Mouse (Mus musculus) cerebellum, adult 9-10 months (tissue): Measurements from ENCODE around the gene Uaca.
A peak's percentile ranks its signal among the peaks of the same experiment; 100 is the strongest.

Experiments used
- DNase-seq: peaks from one replicate; pipeline ENCODE4 v3.0.0; 2022

Uaca gene

DNA sequence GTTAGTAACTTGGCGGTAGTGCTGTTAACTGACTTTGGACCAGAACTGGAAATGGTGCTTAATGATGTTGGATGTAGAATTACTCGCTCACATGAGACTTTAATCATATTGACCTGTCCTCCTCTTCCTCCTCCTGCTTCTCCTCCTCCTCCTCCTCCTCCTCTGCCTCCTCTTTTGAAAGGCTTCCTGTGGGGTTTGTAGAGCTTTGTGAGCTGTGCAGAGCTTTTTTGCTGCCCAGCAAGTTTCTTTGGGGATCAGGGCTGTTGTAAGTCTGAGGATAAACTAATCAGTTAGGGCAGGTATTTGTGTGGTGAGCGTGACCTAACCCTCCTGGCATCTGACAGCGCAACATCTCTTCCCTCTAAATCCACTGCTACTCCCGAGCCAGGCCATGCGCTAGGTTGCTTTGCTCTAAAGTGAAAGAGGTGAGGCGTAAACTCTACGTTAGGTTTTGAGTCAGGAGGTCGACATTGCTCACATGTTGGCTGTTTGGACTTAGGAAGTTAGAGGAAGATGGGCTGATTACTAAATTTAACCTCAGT, 44.1 kb downstream of the Uaca start:
- DNase-seq = no peak

DNA sequence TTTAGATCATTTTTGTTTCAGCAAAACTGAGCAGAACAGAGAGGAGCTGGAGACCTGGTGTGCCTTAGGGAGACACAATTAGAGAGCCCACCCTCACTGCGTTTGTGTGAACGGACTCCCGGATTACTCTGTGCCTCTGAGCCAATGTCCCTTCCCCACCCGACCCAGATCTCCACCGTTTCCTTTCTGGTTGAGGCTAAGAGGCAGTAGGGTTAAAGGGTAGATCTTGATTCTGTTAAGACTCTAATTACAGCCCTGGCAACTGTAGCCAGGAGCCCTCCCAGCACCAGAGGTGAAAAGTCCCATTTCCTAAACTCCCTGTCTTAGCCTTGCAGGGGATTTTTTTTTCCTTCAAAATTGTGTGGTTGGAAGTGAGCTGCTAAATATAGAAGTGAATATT, 47.1 kb downstream of the Uaca start:
- DNase-seq = no peak

DNA sequence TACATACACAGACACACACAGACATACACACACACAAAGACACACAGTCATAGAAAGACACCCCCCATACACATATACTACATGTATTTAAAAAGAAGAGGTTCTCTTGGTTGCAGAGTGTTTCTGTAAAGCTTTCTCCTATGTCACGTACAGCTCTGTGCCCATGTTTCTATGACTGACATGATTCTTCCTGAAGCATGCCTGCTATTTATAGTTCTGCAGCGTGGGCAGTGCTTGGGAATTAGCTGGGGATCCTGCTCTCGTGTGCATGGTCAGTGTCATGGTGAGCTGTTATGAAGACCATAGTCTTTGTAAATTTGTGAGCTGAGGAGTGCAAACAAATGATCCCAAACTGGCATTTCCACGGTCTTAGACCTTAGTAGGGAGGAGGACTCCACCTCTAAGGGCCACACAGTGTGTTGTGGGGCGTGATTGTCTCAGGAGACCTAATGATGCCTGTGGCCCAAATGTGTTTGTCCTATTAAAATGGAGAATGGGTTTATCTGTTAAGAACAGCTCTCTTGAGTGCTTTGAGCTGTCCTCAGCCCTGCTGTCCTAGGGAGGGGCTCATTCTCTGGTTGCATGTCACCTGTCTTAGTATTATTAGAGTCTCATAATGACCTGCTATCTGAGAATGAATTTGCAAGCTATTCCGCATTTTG, 49.2 kb downstream of the Uaca start:
- DNase-seq = no peak

DNA sequence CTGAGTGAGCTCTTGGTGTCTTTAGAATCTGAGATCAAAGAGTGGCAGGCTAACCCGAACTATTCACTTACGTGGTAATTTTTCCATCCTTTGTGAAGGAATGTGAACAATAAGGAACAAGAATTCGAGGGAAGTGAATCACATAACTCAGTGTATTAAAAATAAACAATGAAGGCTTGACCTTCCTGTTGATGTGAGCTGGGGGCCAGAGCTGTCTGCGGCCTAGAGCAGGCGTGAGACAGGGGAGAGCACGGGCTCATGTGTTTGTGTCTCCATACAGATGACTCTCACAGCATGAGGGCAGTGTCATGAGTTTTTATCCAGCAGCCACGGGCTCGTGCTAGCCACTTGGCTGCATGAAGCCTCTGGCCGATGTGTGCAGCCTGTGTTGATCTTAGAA, 54.4 kb downstream of the Uaca start:
- no peak for DNase-seq

DNA sequence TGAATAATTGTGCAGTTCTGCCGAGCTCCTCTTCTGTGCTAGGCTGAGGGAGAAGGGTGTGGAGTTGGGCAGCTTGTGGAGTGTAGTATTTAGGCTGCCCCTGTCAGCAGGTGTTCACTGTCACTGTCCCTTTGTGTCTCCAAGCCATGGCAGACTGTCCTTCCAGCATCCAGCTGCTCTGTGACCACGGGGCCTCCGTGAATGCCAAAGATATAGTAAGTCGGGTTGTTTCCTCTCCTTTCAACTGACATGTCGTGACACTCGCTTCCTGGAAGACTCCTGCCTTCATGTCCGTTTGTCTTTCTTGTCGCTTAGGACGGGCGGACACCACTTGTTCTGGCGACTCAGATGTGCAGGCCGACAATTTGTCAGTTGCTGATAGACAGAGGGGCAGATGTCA, 55.6 kb downstream of the Uaca start:
- DNase-seq = no peak

DNA sequence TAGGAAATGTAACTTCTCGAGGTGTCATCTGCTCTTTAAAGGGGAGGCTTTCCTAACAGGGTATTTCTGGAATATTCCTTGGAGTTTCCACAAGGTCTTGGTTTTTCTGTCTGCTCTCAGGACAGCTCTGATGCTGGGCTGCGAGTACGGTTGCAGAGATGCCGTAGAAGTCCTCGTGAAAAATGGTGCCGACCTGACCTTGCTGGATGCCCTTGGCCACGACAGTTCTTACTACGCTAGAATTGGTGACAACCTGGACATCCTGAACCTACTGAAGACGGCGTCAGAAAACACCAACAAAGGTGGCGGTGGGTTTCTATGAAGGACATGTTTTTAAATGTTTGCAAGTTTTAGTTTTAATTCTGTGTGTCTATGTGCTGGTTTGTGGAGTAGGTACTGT, 59.9 kb downstream of the Uaca start:
- no peak for DNase-seq

DNA sequence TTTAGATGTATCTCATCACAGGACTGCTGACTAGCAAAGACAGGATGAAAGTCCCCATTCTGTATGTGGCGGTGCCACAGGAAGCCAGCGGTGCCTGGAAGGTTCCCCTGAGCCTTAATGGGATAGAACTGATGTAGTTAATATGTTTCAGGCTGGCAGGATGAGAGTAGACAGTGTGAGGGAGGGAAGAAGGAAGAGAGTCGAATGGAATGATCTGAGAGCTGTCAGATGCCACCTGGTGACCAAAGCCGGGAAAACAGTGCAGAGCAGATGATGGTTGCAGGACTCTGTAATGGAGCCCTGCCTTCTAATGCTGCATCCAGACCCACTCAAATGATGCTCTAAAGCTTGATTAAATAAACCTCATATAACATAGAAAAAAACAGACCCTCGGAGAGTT, 63.5 kb downstream of the Uaca start:
- peak; percentile 26 for DNase-seq

DNA sequence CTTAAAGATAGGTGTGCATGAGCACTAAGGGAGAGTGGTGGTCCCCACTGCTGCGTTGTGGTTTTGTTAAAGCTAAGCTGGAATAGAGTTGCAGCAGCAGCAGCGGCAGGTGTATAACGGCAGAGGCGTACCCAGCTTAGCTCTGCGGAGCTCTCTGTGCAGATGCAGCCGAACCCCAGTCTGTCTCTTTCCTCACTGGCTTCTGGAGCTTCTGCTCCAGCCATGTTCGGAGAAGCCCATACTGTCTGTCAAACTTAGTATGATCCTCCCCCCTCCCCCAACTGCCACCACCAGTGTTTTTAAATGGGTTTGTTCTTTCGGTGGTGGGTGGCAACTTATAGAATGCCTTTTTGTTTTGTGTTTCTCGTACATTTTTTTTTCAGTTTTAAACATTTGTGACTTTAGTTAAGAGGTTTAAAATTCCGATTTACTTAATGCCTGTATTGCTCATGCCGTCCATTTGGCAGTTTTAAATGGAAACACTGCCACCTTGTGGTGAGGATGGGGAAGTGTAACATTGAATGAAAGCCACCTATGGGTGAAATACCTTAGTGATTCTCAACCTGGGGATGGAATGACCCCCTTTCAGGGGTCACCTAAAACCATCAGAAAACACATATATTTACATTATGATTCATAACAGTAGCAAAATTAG, 64.1 kb downstream of the Uaca start:
- peak; percentile 34 for DNase-seq

DNA sequence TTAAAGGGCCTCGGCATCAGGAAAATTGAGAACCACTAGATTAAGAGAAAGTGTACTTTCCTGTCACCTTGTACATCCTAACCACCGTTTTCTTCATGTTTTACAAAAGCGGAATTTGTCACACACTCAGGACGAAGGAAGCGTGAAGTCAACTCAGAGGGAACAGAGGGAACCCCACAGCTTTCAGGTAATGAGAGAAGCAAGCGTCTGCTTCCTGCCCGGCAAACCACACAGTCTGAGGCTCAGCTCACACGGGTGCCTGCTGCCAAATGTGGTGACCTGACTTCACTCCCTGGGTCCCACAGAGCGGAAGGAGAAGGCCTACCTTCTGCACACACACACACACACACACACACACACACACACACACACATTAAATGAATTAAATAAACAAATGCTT, 64.7 kb downstream of the Uaca start:
- DNase-seq = no peak

DNA sequence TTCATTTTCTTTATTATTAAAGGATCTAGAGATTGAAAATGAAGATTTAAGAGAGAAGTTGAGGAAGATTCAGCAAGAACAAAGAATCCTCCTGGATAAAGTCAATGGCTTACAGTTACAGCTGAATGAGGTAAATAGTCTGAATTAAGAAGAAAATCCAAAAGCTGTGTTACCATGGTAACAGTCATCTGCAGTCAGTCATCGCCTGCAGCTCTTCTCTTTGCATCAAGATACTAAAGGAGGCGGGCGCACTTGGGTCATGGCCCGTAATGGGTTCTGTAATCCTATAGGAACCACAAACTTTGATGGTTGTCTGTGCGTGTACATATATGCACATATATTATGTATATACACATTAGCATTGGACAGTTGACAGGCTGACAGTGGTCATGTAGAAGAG, 66.7 kb downstream of the Uaca start:
- no peak for DNase-seq

DNA sequence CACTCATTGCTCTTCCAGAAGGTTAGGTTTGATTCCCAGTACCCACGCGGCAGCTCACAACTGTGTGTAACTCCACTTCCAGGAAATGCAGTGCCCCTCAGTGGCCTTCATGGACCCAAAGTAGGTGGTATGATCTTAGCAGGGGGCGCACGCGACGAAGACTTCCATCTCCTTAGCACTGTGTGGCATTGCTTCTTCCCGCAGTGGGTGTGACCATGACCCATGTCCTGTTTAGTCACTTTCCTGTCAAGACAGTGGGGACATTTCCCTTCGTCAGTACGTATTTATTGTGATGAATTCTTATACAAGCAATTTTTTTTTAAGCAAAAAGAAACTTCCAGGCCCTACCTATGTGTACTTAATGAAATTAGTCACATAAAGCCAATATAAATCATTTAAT, 70.3 kb downstream of the Uaca start:
- DNase-seq = no peak

DNA sequence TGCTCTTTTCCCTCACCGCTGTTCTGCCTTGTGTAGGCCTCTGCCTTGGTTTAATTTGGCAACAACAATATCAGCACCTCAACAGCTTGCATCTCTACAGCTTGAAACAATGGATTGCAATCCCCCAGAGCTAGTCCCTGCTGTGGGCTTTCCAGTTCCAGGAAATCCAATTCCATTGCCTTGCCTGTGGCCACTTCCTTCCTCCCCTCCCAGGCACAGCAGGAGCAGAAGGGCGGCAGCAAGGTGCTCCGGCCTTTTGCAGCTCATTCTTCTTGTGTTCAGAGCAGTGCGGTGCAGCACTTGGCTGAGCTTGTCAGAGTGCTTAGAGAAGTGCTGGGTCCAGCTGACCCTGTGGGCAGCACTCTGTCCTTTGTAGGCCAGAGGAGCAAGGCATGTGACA, 71.5 kb downstream of the Uaca start:
- DNase-seq = peak; percentile 20

DNA sequence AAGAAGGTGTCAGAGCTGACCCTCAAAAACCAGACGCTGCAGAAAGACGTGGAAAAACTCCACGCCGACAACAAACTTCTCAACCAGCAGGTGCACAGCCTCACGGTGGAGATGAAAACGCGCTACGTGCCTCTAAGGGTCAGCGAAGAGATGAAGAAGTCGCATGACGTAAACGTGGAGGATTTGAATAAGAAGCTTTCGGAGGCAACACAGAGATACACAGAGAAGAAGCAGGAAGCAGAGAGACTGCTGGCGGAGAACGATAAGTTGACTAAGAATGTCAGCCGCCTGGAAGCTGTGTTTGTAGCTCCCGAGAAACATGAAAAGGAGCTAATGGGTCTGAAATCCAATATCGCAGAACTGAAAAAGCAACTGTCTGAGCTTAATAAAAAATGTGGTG, 76.1 kb downstream of the Uaca start:
- DNase-seq = no peak

DNA sequence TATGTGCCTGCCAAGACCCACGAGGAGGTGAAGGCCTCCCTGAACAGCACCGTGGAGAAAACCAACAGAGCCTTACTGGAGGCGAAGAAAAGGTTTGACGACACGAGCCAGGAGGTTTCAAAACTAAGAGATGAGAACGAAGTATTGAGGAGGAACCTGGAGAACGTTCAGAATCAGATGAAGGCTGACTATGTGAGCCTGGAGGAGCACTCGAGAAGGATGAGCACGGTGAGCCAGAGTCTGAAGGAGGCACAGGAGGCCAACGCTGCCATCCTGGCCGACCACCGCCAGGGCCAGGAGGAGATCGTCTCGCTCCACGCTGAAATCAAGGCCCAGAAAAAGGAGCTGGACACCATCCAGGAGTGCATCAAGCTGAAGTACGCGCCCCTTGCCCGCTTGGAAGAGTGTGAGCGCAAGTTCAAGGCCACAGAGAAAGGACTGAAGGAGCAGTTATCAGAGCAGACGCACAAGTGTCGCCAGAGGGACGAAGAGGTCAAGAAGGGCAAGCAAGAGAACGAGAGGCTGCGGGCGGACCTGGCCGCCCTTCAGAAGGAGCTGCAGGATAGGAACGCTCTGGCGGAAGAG, 76.7 kb downstream of the Uaca start:
- DNase-seq = no peak

DNA sequence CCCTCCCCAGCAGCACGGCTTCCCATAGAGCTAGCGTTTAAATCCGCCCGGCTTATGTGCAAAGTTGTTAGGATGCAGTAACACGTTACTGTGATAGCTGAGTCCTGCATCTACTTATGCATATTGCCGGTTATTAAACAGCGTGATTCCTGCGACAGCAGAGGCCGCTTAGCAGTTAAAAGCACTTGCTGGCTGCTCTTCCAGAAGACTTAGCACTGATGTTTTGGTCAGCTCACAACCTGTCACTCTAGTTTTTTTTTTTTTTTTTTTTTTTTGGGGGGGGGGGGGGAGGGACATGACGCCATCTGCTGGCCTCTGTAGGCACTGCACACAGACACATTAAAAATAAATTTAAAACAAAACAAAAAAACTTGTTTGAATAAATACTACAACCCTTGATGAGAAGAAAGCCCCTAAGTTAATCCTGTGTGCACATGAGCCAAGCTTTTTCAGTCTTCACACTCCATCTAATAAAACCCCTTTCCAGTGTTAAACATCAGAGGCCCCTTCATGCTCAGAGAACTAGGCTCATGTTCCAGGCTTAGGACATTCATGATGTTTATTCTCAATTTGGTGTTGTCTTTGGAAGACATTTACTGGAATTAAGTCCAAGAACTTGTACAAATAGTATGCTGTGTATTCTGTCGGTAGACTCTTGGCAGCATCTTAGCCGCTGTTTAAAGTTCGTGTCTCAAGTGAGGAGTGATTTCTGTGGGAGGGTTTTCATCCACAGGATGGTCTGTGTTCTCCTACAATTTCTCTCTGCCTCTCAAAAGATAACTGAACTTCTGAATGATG, 79.1 kb downstream of the Uaca start:
- DNase-seq = no peak

DNA sequence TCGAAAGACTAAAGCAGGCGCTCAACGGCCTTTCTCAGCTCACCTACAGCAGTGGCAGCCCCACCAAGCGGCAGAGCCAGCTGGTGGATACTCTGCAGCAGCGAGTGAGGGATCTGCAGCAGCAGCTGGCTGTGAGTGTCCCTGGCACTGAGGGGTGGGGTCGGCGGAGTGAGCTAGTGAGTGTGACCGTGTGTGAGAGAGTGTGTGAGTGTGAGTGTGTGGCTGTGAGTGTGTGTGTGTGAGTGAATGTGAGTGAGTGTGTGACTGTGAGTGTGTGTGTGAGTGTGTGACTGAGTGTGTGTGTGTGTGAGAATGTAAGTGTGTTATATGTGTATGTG, 79.7 kb downstream of the Uaca start:
- DNase-seq = no peak

DNA sequence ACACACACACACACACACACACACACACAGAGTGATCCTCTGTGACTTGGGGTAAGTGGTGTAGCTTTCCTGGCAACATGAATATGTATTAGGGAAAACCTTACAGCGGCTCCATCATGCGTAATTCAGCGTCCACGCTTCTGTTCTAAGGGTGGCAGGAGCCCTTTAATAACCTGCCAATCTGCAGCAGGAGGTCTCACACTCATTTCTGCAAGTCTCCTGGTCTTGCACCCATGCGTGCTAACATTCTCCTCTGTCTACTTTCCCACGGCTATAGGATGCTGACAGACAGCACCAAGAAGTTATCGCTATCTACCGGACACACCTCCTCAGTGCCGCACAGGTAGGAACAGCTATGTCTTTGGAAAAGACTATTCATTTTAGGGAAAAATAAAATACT, 81.7 kb downstream of the Uaca start:
- DNase-seq = no peak

DNA sequence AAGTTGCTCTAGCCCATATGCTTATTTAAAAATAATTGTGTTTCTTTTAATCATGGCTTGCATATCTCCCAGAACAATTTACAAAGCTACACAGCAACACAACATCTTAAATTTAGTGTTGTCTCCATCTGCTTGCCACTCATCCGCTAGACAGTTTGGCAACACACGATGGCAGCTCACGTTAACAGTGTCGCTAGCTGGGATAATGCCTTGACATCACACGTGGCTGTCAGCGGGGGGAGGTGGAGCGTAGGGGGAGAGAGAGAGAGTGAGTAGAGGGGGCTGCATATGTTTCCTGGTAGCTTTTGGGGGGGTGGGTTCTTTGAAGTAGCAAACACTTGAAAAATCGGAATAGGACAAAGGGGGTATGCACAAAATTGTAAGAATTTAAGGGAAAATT, 82.2 kb downstream of the Uaca start:
- no peak for DNase-seq

DNA sequence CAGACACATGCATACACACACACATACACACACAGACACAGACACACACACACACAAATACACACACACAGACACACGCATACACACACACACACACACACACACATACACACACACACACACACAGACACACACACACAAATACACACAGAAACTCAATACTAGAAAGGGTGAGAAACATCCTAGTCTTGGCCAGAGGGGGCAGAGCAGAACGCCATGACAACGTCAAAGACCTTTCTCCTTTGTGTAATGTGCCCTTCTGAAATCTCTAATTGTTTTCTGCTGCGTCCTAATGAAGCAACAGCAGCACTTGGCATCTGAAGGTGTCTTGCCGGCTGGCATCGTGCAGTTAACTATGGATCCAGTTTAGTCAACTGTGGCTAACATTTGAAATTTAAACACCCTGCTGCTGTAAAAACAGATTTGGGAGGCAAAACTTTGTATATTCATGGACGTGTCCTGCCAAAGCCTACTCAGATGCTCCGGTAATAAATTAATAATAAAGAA, 83.8 kb downstream of the Uaca start:
- DNase-seq = no peak

DNA sequence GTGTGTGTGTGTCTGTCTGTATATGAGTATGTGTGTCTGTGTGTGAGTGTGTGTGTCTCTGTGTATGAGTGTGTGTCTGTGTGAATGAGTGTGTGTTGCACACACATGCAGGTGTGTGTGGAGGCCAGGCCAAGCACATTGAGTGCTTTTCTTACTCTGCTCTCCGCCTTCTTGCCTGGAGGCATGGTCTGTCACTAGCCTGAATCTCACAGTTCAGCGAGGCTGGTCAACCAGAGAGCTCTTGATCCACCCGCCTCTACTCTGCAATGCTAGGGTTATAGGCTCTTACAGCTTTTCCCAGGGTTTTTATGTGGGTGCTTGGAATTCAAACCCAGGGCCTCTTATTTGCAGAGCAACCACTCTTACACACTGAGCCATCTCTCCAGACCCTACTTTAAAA, 84.3 kb downstream of the Uaca start:
- DNase-seq = no peak

DNA sequence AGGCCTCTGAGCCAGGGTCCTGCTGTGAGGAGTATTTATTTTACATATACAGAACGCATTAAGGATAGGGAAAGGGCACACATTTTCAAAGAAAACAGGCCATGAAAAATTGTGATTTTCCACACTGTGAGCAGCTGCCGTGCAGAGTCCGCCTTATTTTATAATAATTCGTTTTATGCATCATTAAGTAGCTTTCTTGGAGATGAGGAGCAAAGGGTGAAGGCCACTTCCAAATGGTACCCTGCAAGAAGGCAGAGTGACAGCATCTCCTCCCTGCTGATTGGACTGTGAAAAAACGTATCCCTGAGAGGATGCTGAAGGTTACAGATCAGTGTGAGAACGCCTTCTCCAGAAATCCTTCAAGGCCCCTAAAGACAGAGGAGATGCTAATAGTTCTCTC, 90.8 kb downstream of the Uaca start:
- no peak for DNase-seq

DNA sequence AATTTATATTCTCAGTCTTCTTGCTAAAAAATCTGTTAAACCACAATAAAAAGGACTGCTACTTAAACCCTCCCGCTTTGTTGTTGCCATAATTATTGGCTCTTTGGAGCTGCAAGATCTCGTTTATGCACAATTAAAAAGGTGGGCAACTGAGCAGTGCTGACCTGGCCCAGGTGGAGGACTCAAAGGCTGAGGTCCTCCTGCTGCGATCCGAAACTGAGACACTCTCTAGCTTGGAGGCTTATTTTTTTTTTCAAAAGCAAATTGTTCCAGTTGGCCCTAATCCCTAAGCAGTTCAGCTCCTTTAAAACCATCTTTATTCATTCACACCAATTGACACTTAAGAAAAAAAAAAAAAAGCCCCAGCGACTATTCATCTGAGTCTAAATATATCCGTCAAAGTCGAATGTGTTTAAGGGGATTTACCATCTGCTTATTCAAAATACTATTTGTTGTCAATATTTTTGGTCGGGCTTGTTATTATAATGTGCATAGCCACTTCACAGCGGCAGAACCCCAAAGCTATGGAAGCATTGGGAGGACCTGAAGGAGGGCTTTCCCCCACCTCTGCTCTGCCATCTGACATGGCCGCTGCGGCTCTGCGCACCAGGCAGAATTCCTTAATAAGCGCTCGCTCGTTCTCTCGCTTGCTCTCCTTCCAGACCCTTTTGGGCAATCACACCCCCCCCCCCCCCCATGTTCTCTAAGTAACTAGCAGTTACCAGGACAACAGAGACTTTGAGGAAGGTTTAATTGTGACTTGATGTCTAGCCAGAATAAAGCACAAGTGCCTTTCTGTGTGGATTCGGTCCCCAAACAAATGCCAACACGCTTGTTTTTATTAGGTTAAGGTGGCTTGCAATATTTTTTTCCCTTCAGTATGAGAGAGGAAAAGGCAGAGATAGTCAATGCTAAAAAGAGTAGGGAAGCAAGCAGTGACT, 92.4 kb downstream of the Uaca start:
- no peak for DNase-seq
